Mouse (Mus musculus) small intestine, adult 2 months (tissue): ENCODE data around the gene Csnk1g1.

Source experiments
- CTCF ChIP-seq: fragments of 200-500 bp; IDR thresholded peaks from 2 replicates; pipeline ENCODE4 v1.5.1; 2012; ENCODE audit warnings: low read depth, mild to moderate bottlenecking, control low read depth, inconsistent platforms, low read length, moderate library complexity, mixed read lengths; ENCODE audit not compliant: insufficient replicate concordance, insufficient read length; ENCODE audit errors: extremely low read depth
- POLR2A ChIP-seq: fragments of 200-500 bp; IDR thresholded peaks from 2 replicates; pipeline ENCODE4 v1.6.1; 2012; ENCODE audit warnings: low read depth, mild to moderate bottlenecking, control low read depth, inconsistent platforms, low read length, moderate library complexity

GRCm38 (mm10) chr9:66039290-66039689, 130.6 kb downstream of the Csnk1g1 start:
- TF ChIP-seq POLR2A: no peak
- TF ChIP-seq CTCF: no peak
